Mouse (Mus musculus) spleen, postnatal 0 days (tissue): ENCODE measurements around the gene Fasl. TPM values are rescaled to one million over a fixed set of nuclear protein-coding genes. Genes with fewer than 3 reads are reported as not detected.

Experiments used
- polyA plus RNA-seq: library from polyadenylated mRNA; unstranded; fragments of >200 nt; fragmentation: Nextera tagmentation; extraction: Ambion mirVana; gene quantifications from 2 replicates; pipeline ENCODE4 v1.2.1, GENCODE M21; 2015

Gene Fasl
- polyA plus RNA-seq = 0.24 TPM in 1 of 2 replicates, not detected in the other

DNA sequence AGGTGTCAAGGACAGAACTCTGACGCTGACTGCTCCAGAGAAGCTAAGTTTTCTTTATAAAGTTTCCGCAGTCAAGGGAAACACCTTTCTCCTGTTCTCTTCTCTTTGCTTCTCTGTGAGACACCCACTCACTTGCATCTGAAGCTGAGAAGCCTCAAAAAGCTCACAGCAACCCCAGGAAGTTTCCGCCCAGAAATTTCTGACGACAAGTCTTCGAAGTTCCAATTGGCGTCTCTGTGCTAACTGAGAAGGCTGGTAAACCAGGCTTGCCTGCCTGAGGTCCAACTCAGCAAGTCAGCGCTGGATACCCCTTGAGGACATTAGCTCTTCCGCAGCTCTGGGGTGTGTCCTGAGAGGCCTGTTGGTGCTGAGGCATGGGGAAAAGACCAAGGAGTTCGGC, at the start of gene Fasl:
Gene Fasl (minus strand): TSS at position 157 of the 400 bp plus-strand sequence.

Other genes starting within 250 kb of the Fasl start
- gene Suco, start 88.2 kb upstream of the Fasl start, polyA plus RNA-seq = 11.9 and 14.4 TPM in 2 replicates
- gene Pigc, start 180.7 kb upstream of the Fasl start, polyA plus RNA-seq = 17.6 and 19.1 TPM in 2 replicates
- gene 4930558K02Rik, start 191.1 kb upstream of the Fasl start, polyA plus RNA-seq = 0.17 TPM in 1 of 2 replicates, not detected in the other